Mouse (Mus musculus) T-cell, adult 2 months (primary cell): ENCODE measurements around the gene Zbtb2.
"Not testable (repeated sequence)": the region's sequence is repeated elsewhere in the genome, so short reads cannot be mapped to it uniquely, and the experiment has no call there.

Source experiments
- DNase-seq: peaks from one replicate; pipeline ENCODE4 v3.0.0; 2022; ENCODE audit warnings: low spot score

Zbtb2 gene

DNA sequence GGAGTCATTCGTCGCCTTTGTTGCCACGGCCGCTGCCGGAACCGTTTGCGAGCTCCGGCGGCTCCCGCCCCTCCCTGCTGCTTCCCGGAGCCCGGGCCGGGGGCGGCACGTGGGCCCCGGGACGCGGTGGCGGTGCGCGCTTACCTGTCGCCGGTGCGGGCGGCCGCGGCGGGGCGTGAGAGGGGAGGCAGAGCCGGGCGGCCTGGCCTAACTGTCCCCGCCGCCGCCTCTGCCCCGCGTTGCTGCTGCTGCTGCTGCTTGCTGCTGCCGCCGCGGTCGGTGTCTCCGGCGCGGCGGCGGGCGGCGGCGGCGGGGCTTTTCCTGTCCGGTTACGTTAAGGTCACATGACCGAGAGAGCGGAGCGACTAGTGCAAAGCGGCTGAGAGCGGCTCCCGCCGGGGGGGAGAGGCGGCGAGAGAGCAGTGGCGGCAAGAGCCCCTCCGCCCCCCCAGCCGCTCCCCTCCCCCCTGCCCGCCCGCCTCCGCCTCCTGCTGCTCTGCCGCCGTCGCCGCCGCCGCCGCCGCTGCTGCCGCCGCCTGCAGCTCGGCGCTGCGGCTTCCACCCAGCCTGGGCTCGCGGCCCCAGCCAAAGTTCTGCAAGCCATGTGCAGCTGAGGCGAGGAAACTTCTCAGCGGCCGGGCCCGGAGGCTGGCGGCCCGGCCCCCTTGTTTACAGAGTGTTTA lies at the start of gene Zbtb2:
Gene Zbtb2, minus strand, starts transcription at position 408 of the 683 bp plus-strand sequence.
- peak; percentile 53 for DNase-seq

DNA sequence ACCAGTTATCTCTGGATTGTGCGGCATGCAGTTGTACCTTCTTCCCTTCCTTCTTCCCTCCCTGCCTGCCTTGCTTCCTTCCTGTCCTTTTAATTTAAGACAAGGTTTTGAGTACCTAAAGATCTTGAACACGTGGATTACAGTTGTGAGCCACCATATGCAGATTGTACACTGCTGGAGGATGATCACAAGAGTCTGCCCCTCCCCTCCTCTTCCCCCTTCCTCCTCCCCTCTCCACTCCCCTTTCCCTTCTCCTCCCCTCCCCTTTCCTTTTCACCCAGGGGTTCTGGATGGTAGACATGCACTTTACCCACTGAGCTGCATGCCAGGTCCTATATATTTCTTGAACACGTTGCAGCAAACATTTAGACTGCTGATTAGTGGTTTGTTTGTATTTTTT lies 47.5 kb upstream of the Zbtb2 start:
- no peak for DNase-seq

DNA sequence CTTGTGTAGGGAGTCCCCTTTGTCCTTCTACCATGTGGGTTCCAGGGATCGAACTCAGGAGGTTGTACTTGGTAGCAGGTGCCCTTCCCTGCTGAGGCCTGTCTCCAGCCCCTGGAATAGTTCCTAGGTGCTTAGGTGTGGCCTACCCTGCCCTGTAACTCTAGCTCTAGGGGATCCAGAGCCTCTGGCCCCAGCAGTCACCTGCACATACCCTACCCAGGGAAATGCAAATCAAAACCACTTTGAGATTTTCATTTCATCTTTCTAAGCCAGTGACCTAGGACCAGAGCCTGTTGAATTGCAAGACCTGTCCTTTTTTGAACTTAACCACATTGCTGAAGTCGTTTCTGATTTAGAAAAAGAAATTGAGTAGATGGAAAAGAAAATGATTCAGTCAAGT lies 46.0 kb upstream of the Zbtb2 start:
- DNase-seq, result not testable (repeated sequence)

DNA sequence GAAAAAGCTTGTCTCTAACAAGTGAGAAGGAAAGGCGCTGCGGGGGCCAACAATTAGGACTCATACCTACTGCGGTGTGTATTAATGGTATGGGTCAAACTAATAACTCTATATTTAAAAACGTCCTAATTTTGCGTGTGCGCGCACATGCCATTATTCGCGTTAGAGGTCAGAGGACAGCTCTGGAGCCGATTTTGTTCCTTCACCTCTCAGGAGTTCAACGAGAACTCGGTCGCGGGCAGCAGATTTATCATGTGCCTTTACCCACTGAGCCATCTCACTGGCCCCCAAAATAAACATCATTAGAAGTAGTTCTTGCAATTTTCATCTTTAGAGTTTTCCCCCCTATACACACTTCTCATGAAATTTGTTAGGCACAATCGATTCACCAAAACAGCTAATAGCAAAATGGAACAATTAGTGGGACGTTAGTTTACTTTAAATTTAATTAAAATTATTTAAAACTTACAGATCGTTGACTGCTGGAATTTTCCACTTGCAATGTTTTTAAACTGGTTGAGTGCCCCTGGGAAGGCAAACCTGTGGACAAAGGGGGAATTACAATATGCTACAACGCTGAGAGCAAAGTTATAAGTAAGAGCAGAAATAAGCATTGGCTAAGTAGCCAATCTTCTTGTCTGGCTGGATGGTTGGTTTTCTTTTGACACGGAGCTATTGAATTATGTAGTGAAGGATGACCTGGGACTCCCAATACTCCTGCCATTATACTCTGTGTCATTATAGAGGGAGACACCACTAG lies 45.3 kb upstream of the Zbtb2 start:
- DNase-seq, result no peak

DNA sequence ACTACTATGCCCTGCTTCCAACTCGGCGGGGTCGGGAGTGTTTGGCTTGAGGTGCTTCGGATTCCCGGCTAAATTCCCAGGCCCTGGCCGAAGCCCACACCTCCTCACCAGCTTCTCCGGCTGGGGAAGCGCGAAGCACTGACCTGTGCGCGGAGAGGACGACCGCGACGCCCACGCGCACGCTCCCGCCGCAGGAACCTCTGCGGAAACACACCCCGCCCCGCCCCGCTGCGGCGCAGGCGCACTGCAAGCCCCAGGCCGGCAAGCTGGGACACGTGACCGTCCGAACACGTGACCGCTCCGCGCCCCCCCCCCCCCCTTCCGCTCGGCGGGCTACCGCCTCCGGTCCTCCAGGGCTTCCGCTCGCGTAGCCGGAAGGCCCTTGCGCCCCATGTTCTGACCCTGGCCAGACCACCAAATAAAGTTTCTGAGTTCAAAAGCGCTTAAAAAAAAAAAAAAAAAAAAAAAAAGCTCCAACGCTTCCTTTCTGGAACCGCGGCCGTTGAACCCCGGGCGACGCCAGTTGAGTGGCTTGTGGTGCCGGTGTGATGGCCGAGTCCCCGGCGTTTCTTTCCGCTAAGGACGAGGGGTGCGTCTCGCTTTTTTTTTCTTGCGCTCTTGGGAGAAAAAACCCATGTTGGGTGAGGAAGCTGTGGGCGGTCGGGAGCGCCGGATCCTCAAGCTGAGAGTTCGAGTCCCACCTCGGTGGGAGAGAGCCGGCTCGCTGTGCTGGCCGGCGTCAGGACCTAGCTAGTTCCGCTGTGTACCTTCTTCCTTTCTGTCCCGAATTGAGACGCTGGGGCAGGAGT lies 44.4 kb upstream of the Zbtb2 start, which contains the start of the genes Rmnd1 and Armt1:
Gene Rmnd1, minus strand, starts transcription at position 266 of the 809 bp plus-strand sequence.
Gene Armt1, plus strand, starts transcription at position 345 of the 809 bp plus-strand sequence.
- peak; percentile 93 for DNase-seq

DNA sequence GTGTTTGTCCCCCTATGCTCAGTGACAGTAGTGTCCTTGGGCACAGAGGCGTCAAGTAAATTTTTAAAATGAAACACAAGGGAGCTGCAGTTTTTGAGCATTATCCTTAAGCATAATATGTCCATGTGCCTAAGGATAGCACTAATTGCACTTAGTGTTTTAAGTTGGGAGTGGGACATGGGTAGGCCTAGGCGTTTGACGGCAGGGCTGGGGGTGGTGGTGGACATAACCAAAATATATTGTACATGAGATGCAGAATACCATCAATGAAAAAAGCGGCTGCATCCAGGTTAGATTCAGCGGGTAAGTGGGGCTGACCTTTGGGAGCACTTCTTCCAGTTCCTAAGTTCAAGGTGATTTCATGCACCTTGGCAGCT lies 43.8 kb upstream of the Zbtb2 start:
- DNase-seq, result no peak

DNA sequence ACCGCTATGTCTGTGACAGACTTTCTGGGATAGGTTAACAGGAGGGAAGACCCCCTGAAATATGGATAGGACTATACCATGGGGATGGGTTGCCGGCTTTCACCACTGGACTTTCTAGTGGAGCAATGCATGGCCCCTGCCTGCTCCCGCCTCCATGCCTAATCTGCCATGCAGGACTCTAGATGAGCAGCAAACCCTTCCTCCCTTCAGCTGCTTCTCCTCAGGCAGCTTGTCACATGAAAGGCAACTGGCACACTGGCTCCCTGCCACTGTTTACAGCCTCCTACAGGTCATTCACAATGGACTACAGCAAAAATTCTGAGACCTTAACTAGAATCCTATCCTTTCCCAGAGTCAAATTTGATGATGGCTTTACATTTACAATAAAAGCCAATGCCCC lies 42.9 kb upstream of the Zbtb2 start:
- DNase-seq, result no peak

DNA sequence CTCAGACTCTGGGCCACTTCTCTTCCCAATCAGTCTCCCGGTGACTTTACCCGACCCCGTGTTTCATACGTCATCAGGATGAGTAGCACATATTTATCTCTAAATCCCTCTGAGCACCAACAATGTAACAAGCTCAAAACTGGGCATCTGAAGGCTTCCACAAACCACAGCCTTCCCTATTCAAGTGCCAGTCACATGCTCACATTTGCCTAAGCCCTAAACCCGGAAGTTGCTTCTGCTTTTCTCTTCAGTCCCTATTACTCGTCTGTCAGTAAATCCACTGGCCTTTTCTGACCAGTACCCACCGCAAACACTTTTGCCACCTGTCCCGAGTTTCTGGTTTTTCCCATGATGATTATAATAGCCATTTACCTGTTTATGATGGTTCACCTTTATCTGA lies 42.5 kb upstream of the Zbtb2 start:
- no peak for DNase-seq

DNA sequence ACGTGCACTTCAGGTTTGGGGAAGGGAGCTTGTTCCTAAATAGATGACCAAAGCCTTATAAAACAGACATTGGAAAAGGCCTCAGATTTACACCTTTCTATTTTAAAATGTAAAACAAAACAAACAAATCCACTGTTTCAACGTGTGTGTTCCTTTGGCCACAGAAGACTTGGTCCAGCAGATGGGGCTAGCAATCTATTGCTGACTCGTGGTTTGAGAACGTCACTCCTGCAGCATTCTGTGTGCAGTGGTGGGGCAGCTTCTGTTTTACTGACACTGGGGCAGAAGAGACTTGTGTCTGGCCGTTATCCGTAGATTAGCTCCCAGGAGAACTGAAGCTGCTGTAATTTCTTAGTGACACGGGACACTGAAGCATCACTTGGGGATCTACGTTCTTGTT lies 37.3 kb upstream of the Zbtb2 start:
- no peak for DNase-seq

DNA sequence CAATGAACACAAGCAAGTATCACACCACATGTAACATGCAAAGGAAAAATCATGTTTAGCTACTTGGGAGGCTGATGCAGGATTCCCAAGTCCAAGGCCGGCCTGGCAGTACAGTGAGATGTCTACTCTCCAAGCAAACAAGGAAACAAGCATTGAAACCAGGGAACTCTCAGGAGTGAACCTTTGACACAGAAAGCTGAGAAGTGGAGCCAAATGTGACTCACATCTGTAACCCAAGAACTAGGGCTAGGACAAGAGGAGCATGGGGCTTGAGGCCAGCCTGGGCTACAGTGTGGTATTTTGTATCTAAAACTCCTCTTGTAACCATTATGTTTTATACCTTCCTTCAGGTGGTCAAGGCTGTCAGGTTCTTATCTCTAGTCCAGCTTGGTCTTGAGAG lies 19.3 kb upstream of the Zbtb2 start:
- no peak for DNase-seq

DNA sequence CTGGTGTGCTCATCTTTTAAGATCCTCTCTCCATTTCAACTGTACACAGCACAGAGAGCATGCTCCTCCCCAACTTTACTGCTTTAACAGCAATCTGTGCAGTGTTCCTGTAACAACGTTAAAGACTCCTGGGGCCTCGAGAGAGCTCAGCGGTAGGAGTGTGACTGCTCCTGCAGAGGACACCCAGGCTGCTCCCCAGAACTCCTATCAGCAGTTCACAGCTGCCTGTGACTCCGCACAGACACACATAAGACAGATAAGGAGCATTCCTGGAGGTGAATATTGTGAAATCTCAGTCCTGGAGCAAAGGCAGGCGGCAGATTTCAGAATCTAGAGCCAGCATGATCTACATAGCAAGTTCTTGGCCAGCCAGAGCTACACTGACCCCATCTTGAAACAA lies 17.6 kb upstream of the Zbtb2 start:
- no peak for DNase-seq

DNA sequence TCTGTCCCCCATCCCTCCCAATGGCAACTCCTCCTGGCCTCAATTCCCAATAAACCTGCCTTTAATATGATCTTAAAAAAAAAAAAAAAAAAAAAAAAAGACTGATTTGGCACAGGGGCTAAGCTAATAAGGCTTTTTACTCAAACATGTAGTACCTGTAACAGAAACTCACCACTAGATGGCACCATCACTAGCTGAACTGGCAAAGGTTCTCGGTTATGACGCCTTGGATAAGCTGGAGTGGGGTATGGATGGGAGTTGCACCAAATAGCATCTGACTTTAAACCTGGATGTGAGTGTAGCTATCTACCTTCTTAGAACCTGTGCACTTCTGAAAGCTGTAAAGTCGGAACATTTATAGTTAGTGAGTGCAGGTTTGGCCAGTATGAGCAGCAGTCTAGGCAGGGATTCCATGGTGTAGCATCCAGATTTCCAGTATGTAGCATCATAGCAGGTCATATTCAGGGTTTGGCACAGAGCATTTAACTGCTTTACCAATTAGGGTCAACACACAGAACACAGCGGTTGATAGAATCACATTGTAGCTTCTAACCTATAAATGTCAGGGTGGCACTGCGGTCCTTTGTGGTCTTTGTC lies 17.1 kb upstream of the Zbtb2 start:
- DNase-seq, result peak; percentile 51

DNA sequence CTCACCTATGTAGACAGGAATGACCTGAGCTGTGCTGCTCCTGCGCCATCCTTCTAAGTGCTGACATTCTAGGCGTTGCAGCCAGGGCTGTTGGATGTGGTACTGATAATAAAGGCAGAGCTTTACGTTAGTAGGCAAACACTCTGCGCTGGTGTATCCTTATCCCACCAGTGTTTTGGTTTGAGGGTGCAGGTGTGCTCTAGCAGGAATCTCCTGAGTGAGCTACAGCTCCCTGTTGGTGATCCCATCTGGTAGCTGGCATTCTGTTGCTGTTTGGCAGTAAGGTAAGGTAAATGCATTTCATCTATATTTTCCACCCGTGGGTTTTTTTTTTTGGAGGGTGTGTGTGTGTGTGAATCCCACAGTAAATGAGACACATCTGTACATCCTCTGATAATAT lies 10.2 kb upstream of the Zbtb2 start:
- DNase-seq, result no peak

DNA sequence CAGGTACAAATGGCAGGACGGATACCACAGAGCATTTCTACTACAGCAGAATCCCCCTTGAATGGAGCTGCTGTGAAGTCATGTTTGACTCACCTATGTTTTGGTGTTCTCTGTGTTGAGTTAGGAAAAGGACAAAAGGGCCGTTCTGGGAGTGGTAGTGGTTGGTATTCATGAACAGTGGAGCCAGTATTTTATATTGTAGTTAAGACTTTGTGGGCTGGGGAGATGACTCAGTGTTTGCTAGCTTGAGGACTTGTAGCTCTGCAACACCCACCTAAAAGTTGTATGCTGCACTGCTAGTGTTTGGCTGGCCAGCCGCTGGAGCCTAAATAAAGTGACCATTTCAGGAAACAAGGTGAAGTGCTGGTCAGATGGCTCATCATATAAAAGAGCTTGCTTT lies 7.4 kb upstream of the Zbtb2 start:
- no peak for DNase-seq

DNA sequence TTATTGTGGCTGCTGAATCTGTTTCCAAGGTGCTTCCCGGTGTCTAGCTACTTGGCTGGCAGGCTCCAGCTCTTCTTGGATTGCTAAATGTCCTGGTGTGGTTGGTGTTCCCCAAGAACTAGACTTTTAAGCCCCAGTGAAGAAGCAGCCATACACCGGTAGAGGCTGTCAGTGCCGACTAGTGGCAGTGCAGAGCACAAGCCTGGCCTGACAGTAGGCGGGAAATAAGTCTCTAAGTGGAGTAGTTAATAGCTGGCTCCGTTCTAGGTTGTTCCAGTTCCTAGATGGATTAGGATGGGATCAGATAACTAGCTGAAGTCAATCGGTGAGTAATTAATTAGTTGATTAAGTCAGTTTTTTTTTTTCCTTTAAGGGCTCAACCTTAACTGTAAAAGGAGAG lies 3.9 kb upstream of the Zbtb2 start:
- DNase-seq, result peak; percentile 53

DNA sequence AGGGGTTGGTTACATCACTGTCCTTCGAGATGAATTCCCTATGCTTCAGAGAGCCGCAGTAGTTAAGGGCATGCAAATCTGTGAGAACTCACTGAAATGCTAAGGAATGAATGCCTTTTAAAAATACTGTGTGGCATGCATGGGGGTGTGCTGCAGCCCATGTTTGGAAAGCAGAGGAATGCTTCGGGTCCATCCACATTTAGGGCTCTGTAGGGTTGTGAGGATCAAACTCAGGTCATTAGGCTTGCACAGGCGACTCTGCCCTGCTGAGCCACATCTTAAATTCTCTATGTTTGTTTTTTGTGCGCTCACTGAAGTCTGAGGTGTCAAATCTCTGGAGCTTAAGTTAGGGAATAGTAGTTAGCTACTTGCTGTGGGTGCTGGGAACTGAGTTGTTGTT lies 3.2 kb upstream of the Zbtb2 start:
- no peak for DNase-seq

DNA sequence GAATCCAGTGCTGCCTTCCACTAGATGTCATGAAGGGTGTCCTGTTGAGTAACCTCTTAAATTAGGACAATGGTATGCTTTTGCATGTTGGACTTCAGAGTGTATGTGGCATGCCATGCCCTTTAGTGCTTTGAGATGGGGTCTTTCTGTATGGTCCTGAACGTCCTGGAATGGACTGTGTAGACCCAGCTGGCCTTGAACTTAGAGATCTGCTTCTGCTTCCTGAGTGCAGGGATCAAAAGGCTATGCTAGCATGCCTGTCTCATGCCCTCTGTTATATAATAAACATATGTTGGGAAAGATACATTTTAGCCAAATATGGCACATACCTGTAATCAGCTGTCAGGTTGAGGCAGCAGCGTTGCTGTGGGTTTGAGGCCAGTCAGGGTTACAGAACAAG lies 2.6 kb upstream of the Zbtb2 start:
- no peak for DNase-seq

DNA sequence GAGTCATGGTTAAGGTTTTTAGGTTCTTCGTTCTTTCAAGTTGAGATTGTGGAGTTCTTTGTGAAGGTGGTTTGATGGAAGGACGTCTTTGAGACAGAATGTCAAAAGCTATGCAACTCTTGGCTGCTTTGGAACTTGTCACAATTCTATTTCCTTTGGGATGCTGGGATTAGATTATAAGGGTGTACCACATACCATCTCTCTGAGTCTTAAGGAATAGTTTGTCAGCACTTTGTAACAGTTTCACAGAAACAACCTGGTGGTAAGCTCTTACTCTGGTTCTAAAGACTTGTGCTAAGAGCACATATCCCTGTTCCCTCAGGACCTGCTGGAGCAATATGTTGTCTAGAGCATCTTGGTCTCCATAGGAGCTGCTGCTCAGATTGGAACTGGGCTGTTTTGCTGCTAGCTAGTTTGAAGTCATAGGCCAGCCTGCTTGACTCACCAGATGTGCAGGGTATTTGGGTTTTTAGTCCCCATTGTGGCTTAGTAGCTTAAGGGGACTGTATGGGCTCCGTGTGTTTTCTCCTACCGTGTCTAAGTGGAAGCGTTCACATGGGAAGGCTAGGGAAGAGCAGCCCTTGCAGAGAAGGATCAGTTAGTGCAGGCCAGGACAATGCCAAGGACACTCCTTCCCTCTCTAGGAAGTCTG lies 1.7 kb upstream of the Zbtb2 start:
- DNase-seq, result no peak

DNA sequence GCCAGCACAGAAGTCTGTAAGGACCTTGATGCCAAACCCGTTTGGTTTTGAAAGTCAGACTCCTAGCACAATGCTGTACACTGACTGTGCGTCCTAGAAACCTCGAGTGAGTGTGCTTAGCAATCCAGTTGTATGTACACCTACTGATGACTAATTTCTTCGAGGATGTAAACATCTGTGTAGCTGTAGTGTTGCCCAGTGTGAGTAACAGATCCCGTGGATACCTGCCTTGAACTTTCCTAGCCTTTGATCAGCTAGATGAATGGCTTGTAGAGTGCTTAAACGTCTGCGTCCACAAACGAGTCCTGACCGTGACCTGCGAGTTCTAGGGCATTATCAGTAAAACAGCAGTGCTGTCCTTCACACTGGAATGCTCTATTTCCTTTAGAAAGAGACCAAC lies 1.1 kb upstream of the Zbtb2 start:
- DNase-seq, result peak; percentile 24

DNA sequence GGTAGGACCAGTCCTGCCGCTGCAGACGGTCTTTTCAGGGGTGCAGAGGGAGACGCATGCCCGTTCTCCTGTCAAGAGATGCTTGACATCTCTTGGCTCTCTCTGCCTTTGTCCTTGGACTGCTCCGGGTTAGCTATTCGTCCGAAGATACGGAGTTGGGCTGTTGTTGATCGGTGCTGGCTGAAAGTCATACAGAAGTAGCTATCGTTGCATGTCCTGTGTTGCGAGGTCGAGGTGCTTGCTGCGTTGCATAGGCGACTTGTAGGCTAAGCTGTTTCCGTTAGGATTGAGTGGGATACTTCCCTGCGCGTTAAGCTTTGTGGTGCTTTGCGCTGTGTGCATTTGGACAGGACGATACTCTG lies 457 bp upstream of the Zbtb2 start:
- DNase-seq, result peak; percentile 20

DNA sequence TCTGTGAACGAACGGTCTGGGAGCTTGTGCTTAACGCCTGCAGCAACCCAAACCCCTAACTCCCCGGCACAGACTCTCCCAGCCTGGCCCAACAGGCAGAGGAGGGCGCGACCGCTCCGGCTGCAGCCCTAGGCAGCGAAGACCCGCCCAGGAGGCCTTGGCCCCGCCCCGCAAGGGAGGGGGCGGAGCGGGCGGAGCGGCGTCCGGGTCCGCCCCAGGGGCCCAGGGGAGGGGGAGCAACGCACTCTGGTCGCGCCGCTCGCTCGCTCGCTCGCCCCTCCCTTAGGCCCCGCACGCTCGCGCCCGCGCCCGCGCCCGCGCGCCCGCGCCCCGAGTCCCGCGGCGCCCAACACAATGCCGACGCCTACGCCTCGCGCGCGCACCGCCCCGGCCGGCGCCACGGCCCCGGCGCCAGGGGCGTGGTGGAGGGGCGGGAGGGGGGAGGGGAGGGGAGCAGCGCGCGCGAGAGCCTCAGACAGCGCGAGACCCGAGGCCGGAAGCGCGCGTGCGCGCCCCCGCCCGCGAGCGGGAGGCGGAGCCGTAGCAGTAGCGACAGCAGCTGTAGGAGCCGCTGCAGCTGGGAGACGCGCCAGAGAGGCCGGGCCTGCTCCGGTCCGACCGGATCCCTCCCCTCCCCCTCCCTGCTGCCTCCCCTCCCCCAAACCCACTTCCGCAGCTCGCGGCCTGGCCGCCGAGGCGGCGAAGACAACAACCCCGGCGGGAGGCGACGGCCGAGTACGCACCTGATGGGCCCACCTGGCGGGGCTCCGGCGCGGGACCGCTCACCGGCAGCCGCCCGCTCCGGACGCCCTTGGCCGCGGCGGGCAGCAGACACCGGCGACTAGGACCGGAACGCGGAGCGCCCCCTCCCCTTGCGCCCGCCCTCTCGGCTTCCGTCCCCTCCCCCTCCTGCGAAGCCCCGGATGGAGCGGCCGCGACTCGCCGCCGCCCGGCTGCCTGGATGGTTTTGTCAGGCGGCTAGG lies 1.0 kb downstream of the Zbtb2 start:
- DNase-seq, result peak; percentile 95
